Mouse (Mus musculus) heart, adult 2 months (tissue): Measurements from ENCODE around the gene Gjb6. TPM values are rescaled to one million over a fixed set of nuclear protein-coding genes. Genes with fewer than 3 reads are reported as not detected.
A peak's percentile ranks its signal among the peaks of the same experiment; 100 is the strongest.

Experiments used
- DNase-seq, 2 experiments: peaks; one replicate each; pipeline ENCODE4 v3.0.0; 2021
- H3K27ac ChIP-seq: fragments of 200-600 bp; 2 replicates; pipeline ENCODE4 v1.8.1; 2022
- H3K27me3 ChIP-seq: fragments of 200-500 bp; 2 replicates; pipeline ENCODE4 v1.6.1; 2012; ENCODE audit warnings: mild to moderate bottlenecking, low read length, inconsistent platforms, mixed read lengths; ENCODE audit not compliant: control insufficient read depth, insufficient read depth
- H3K36me3 ChIP-seq: fragments of 200-500 bp; 2 replicates; pipeline ENCODE4 v1.6.1; 2012; ENCODE audit warnings: low read length, inconsistent platforms; ENCODE audit not compliant: control insufficient read depth, insufficient read depth
- H3K4me1 ChIP-seq: fragments of 200-500 bp; 2 replicates; pipeline ENCODE4 v1.6.1; 2011; ENCODE audit warnings: low read length; ENCODE audit not compliant: control insufficient read depth, insufficient read depth
- H3K4me3 ChIP-seq: fragments of 200-600 bp; 2 replicates; pipeline ENCODE4 v1.8.1; 2022
- H3K79me2 ChIP-seq: fragments of 200-500 bp; replicated peaks from 2 replicates; pipeline ENCODE4 v1.6.1; 2012; ENCODE audit warnings: mild to moderate bottlenecking, inconsistent platforms, low read length, moderate library complexity, mixed read lengths; ENCODE audit not compliant: control insufficient read depth, insufficient read depth
- H3K9ac ChIP-seq: fragments of 200-500 bp; 2 replicates; pipeline ENCODE4 v1.6.1; 2012; ENCODE audit warnings: low read depth, mild to moderate bottlenecking, control low read depth, inconsistent platforms, low read length, mixed read lengths
- CTCF ChIP-seq: fragments of 200-600 bp; IDR thresholded peaks from 2 replicates; pipeline ENCODE4 v1.8.1; 2022; ENCODE audit warnings: antibody characterized with exemption, mild to moderate bottlenecking, moderate library complexity
- EP300 ChIP-seq: fragments of 200-500 bp; IDR thresholded peaks from 2 replicates; pipeline ENCODE4 v1.6.1; 2011; ENCODE audit warnings: low read depth, low read length, control low read depth; ENCODE audit not compliant: insufficient read depth
- POLR2A ChIP-seq: fragments of 200-500 bp; IDR thresholded peaks from 2 replicates; pipeline ENCODE4 v1.6.1; 2011; ENCODE audit warnings: mild to moderate bottlenecking, low read depth, low read length, control low read depth; ENCODE audit not compliant: insufficient read depth
- WGBS: fragments of 180-500 bp; shearing (Covaris S2); methylation state at CpG from one replicate; pipeline ENCODE4 v1.1.7; 2018; 5-methylcytosine and 5-hydroxymethylcytosine counted together
- intact Hi-C: fragments of 180-260 bp; cut with DNase I; formaldehyde crosslinking; loops from one replicate; pipeline ENCODE4 v1.15.1; 2025
- long read RNA-seq: library from polyadenylated mRNA; stranded (forward); transcript quantifications from one replicate; pipeline ENCODE4 v2.0.0, GENCODE M21; 2021
- polyA plus RNA-seq: library from polyadenylated mRNA; depleted of rRNA; stranded (reverse); fragments of >200 nt; gene quantifications from 2 replicates; pipeline ENCODE4 v1.2.3, GENCODE M21; 2012; rRNA removed
- total RNA-seq, 2 experiments: library from RNA; stranded (reverse); gene quantifications; 2 replicates each; pipeline ENCODE4 v1.2.3; 2021

Gene Gjb6
- total RNA-seq: not detected
- not detected in 2 replicates for polyA plus RNA-seq
- long read RNA-seq: 0 reads

GRCm38 (mm10) chr14:57133161-57133661, at the start of gene Gjb6:
TSS of gene Gjb6 (minus strand) at chr14:57133611.
- no peaks in the 10 kb centered on the region for H3K4me1 ChIP-seq
- no peak for DNase-seq
- intact Hi-C loops: no loop called here
- no peak within 1 kb of the TSS for H3K4me3 ChIP-seq
- WGBS: 3% methylated on average over 33 of the region's 33 CpGs
- H3K36me3 ChIP-seq: no peaks in the 10 kb centered on the region
- peaks cover 6% of the 10 kb centered on the region for H3K27me3 ChIP-seq
- no peaks in the 10 kb centered on the region for H3K79me2 ChIP-seq
- no peak within 1 kb of the TSS for H3K9ac ChIP-seq
- H3K27ac ChIP-seq: no peak within 1 kb of the TSS
- no peak for TF ChIP-seq CTCF
- no peak for TF ChIP-seq POLR2A
- no peak for TF ChIP-seq EP300

- Histone ChIP-seq H3K27ac (no peak overlapping the region), H3K27me3 (no peaks in the 10 kb centered on the region), H3K4me3 (no peak overlapping the region), H3K9ac (no peak overlapping the region), H3K36me3 (no peaks in the 10 kb centered on the region), H3K4me1 (no peaks in the 10 kb centered on the region), H3K79me2 (no peaks in the 10 kb centered on the region)
- DNase-seq: no peak
- no peak for TF ChIP-seq EP300
- no peak for TF ChIP-seq POLR2A
- no peak for TF ChIP-seq CTCF
- WGBS: 81% methylated on average over 3 of the region's 3 CpGs
- intact Hi-C loops: no loop called here
Observed at GRCm38 (mm10) chr14:57165493-57165892, 32.1 kb upstream of the Gjb6 start.

- no peaks in the 10 kb centered on the region for H3K27me3 ChIP-seq
- no peak overlapping the region for H3K9ac ChIP-seq
- TF ChIP-seq CTCF (no peak), EP300 (no peak), POLR2A (no peak)
- DNase-seq: no peak
- WGBS: 61% methylated on average over 2 of the region's 2 CpGs
- no peak overlapping the region for H3K4me3 ChIP-seq
- no peaks in the 10 kb centered on the region for H3K36me3 ChIP-seq
- H3K4me1 ChIP-seq: no peaks in the 10 kb centered on the region
- no peaks in the 10 kb centered on the region for H3K79me2 ChIP-seq
- intact Hi-C loops: no loop called here
- H3K27ac ChIP-seq: no peak overlapping the region
Observed at GRCm38 (mm10) chr14:57161833-57162232, 28.4 kb upstream of the Gjb6 start.

GRCm38 (mm10) chr14:57161201-57161600, 27.8 kb upstream of the Gjb6 start:
- 60% methylated on average over 4 of the region's 4 CpGs for WGBS
- Histone ChIP-seq H3K79me2 (no peaks in the 10 kb centered on the region), H3K4me1 (no peaks in the 10 kb centered on the region), H3K9ac (no peak overlapping the region), H3K27me3 (no peaks in the 10 kb centered on the region), H3K4me3 (no peak overlapping the region), H3K36me3 (no peaks in the 10 kb centered on the region), H3K27ac (no peak overlapping the region)
- intact Hi-C loops: no loop called here
- no peak for TF ChIP-seq EP300
- TF ChIP-seq POLR2A: no peak
- TF ChIP-seq CTCF: no peak
- peak; percentile 49 to 55 for DNase-seq

- Histone ChIP-seq H3K79me2 (no peaks in the 10 kb centered on the region), H3K4me3 (no peak overlapping the region), H3K27ac (no peak overlapping the region), H3K9ac (no peak overlapping the region), H3K4me1 (no peaks in the 10 kb centered on the region), H3K36me3 (no peaks in the 10 kb centered on the region), H3K27me3 (no peaks in the 10 kb centered on the region)
- 55% methylated on average over 6 of the region's 6 CpGs for WGBS
- intact Hi-C loops: no loop called here
- DNase-seq: no peak
- TF ChIP-seq EP300 (no peak), POLR2A (no peak), CTCF (no peak)
Observed at GRCm38 (mm10) chr14:57154916-57155315, 21.5 kb upstream of the Gjb6 start.

- TF ChIP-seq POLR2A (no peak), EP300 (no peak), CTCF (no peak)
- Histone ChIP-seq H3K4me1 (no peaks in the 10 kb centered on the region), H3K27ac (no peak overlapping the region), H3K9ac (no peak overlapping the region), H3K79me2 (no peaks in the 10 kb centered on the region), H3K36me3 (no peaks in the 10 kb centered on the region), H3K27me3 (peaks cover 3% of the 10 kb centered on the region; the same call in 1 of the 2 replicates), H3K4me3 (no peak overlapping the region)
- intact Hi-C loops: no loop called here
- no peak for DNase-seq
- 30% methylated on average over 4 of the region's 4 CpGs for WGBS
Observed at GRCm38 (mm10) chr14:57145741-57146140, 12.3 kb upstream of the Gjb6 start.
